Mouse (Mus musculus) Muller cell, postnatal 12 days (primary cell): Measurements from ENCODE around the gene Cryba4.
A peak's percentile ranks its signal among the peaks of the same experiment; 100 is the strongest.

Experiments
- DNase-seq: peaks from one replicate; pipeline ENCODE4 v3.0.0-alpha.2; 2015; ENCODE audit errors: inconsistent ontology term

Cryba4 gene

DNA sequence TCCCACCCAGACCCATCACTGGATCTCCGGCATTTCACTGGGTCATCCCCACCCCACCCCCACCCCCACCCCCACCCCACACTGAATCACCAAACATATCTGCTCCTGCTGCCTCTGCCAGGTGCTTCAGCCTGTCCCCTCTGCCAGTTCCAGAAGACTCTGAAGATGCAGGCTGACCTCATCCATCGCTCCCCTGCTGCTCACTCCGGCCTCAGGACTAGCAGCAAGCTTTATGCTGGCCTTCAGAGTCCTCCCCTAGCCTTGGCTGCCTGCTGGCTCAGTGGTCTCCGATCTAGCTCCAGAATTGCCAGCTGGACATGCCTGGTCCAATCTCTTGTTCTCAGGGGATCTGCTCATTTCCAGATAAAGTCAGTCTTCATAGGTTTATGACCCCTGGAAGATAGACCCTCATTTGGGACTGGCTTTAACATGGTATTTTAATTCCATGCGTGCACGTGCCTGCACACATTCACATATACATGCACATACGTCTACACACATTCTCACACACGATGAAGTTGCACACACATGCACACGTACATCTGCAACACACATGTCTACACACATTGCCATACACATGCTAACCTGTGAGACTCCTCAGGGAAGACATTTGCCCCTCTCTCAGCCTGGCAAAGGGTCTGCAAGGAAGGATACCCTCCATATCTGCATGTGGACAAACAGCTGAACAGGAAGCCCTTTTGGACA, 14.3 kb downstream of the Cryba4 start:
- DNase-seq: no peak

DNA sequence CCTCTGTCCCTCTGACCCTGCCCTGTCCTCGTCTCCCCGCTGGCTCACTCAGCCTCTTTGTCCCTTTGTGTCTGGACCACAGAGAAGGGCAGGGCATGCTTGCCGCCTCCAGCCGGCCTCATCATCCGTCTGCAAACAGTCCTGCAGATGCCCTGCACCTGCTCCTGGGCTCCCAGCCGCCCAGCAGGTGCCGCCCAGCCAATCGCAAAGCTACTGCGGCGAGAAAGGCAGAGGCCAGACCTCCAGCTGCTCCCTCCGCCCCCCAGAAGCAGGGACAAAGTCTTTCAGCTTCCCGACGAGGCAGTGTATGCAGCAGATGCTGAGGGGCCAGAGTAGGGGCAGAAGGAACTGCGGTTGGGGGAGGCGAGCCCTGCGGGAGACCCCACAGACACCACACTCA, 14.9 kb downstream of the Cryba4 start:
- DNase-seq: peak; percentile 82

DNA sequence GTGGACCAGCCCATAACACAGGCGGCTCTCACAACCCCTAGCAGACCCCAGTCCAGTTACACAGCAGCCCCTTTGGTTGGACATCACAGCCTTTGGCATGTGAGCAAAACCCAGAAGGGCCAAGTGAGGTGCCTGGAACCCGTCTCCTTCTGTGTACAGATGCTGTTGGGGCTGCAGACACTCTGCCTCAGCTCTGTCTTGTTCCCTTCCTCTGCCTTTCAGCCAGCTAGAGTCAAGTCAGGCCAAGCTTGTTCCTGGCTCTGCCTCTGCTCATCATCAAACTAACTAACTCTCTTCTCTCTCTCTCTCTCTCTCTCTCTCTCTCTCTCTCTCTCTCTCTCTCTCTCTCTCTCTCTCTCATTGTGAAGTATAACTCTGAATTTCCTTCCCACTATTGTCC, 15.7 kb downstream of the Cryba4 start:
- no peak for DNase-seq

DNA sequence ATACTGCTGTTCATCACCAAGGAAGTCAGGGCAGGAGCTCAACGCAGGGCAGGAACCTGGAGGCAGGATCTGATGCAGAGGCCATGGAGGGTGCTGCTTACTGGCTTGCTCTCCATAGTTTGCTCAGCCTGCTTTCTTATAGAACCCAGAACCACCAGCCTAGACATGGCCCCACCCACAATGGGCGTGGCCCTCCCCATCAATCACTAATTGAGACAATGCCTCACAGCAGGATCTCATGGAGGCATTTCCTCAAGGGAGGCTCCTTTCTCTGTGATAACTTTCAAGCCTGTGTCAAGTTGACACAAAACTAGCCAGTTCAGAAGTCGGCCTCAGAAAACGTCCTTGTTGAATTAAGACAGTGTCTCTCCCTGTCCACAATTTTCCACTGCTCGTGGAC, 16.5 kb downstream of the Cryba4 start:
- no peak for DNase-seq

DNA sequence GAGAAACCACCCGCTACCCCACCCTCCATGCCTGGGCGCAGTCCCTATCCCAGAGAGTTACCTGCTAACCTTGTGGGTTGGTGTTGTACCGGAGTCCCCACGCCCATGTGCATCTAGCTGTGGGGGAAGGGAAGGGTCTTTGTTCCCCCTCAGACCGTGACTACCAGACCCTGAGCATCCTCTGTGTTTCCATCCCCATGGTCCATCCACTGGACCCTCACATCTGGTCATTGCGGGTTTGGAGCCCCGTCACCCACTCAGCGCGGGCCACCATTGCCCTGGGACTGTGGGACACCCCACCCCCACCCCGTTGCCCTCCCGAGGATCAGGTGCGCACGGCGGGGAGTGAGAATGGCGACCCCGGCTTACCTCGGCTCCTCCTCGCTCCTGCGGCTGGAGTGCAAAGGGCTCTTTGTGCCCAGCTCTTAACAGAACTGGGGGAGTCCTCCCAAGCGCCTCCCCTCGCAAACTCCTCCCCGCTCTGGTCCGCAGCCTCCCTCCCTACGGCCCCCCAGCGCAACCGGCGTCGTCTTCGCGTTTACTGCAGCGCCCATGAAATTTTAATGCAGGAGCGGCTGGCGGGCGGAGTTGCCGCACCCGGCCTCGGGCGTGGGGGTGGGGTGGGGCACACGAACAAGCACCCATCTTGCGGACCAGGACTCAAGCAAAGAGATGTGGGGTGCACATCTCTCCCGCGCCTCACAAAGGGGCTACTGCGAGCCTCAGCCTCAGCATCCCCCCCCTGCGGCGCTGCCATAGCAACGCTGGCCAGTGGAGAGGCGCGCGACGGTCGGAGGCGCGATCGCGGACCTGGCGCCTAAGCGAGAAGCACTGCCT, 23.9 kb downstream of the Cryba4 start:
- DNase-seq: no peak

DNA sequence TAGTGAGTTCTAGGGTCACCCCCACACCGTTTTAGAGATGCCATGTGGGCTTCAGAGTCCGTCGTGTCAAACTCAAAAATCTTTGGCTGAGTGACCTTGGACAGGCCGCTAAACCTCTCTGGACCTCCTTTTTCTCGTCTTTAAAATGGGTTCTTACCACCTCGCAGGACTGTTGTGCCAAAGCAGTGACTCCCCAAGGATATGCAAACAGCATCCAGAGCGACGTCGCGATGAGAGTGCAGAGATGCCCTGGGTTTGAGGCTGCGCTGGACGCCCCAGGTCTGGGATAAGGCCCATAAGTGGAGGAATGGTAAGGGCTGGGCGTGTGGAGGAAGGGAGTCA, 24.4 kb downstream of the Cryba4 start:
- DNase-seq: no peak

DNA sequence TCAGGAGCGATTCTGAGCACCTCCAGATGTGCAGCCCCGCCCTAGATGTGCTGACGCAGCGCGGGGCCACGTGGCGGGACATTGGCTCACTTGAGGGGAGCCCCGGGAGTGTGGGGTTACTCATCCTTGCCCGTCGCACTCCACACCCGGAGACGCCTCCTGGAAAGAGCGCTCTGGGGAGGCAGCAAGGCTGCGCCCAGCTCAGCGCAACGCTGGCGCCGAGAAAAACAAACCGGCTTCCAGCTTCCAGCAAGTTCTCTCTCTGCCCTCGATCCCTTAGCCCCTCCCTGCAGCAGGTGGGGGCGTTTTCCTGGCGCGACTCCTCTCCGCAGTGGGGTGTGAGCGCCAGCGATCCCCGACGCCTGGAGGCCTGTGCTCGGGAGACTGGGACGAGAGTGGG, 25.0 kb downstream of the Cryba4 start:
- DNase-seq: no peak

DNA sequence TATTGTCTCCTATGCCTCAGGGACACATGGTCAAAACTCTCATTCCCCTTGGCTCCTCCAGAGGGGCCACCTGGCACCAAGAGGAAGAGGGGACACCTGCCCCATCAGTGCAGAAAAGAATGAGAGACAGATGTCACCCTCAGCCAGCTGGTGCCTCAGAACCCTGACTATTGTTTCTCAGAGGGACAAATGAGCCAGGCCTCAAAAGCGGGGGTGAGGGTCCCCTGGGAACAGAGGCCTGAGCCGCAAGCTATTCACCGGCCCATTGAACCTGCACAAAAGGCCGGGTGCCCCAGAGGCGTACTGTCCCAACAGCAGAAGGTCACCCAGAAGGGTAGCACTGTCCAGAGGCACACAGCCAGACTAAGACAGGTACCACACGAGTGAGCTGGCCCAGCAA, 26.7 kb downstream of the Cryba4 start:
- DNase-seq: no peak

DNA sequence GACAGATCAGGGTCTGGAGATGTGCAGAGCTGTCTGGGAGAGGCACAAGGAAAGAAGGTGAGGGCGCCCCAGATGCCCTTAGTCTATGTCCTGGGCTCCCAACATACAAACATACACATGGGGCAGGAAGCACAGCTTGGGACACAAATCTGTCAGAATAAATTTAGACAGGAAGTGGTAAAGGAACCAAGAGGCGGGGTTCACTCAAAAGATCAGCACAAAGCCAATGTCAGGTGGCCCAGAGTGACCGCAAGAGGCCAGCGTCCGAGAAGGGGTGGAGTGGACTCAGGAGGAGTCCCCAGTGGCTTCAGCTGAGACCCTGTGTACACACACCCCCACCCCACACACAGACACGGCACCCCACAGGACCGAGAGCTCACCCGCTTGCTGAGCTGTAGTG, 32.1 kb downstream of the Cryba4 start:
- DNase-seq: no peak

DNA sequence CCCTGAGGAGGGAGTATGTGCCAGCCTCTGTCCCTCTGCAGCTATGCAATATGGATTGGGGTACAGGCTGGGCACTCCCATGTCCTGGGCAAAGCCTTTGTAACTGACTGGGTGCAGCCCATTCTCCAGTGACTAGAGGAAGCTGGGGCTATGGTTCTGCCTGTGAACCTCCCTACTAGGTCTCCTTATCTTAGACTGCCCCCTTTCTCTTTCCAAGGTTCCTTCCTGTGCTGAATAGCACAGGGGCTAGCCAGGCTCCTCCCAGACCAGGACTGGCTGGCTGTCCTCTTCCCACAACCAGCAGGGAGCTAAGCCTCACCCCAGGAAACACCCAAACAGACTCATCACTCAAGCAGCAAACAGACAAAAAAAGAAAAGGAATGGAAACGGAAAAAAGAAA, 32.9 kb downstream of the Cryba4 start:
- DNase-seq: no peak

DNA sequence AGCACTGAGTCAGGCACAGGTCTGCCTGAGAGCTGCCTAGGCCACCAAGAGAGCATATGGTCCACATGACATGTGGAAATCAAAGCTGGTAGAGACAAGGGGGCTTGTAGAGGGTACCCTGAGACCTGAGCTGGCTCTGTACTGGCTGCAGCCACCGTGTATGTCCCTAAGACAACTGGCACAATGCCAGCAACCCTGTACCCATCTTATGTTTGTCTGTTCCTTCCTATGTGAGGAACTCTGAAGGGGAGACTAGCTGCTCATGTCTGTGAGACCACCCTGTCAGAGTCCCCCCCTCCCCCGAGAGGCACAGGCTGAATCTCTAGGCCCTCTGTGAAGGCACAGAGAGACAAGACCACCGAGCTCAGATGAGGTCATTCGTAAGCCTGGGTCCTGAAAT, 33.6 kb downstream of the Cryba4 start:
- DNase-seq: no peak

DNA sequence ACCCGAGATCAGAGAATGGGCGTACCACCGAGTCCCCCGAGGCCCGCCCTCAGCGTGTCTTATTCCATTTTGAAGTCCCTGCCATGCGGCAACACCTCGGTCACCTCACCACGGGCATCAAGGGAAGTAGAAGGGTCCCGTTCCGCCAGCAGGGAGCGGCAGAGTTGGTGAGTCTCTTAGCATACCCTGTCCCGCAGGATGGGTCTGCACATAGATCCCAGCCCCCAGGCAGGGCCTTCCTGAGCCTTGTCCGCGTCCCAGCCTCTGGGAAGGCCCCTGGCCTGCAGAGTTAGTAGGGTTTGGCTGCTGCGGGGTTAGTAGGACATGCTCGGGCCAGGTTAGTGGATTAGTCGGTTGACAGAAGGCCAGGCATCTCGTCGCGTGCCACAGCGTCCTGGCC, 35.3 kb downstream of the Cryba4 start:
- no peak for DNase-seq

DNA sequence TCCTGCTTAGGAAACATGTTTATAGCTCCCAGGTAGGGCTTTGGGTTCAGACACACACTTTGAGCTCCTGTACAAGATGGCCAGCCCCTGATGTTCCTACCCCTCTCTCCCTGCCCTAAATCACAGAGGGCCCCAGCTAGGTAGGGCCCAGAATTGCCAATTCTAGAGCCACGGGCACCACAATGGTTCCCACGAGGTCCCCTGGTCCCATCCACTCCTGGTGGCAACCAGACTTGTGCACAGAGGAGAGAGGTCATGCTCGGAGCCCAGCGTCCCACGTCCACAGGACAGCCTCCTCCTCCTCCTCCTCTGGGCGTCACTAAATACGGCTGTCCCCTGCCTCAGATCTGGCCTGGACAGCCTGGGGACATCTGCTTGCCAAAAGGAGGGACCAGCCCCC, 36.0 kb downstream of the Cryba4 start:
- no peak for DNase-seq

DNA sequence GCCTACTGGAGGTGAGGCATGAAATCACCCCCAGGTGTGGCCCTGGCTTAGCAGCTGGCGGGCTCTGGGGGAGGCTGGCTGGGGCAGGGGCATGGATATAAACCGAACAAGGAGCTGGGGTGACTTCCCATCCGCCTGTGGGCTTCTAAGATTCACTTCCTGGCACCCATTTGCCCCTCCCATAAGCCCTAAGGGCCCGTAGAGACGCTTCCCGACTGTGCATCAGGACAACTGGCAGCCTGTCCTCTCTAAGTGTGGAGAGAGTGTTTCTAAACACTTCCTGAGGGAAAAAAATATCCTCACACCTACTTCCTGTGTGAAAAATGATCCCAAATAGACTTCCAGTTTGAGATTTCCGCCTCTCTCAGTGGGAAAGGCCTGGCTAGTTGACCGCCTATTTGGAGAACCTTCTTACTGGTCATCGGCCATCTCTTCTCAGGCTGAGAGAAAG, 36.5 kb downstream of the Cryba4 start:
- no peak for DNase-seq

DNA sequence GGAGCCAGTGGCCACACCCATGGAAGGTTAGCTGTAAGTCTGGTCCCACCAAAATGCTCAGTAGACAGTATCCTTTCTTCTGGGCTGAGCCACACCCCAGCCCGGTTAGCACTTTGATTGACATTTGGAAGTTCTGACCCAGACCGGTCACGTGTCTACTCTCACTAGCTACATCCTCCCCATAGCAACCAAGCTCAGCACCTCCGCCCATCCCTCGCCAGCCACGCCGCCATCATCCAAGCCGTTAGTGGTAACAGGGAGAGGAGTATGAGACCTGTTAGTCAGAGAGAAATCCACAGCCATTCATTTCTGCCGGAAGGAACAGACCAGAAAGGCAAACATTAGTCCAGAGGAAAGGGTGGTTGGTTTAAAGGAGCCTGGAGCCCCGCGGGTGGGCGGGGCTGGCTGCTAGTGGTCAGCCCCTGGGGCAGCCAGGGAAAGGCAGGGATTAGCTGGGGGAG, 37.0 kb downstream of the Cryba4 start:
- no peak for DNase-seq

DNA sequence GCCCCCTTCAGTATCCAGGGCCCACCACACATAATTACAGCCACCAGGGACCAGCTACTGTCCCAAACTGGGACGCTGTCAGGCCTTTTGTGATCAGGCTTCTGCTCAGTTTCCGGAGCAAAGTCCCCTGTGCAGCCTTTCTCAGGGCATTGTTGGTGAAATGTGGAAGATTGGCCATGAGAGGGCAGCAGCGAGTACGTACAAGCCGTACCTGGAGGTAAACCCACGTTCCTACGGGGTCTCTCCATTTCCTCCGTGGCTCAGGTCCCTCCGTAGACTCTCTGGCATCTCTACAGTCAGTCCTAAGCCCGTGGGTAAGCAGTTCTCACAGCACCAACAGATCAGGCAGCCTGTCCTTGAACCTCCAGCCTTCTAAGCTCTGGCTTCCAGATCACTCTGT, 37.9 kb downstream of the Cryba4 start:
- DNase-seq: no peak

DNA sequence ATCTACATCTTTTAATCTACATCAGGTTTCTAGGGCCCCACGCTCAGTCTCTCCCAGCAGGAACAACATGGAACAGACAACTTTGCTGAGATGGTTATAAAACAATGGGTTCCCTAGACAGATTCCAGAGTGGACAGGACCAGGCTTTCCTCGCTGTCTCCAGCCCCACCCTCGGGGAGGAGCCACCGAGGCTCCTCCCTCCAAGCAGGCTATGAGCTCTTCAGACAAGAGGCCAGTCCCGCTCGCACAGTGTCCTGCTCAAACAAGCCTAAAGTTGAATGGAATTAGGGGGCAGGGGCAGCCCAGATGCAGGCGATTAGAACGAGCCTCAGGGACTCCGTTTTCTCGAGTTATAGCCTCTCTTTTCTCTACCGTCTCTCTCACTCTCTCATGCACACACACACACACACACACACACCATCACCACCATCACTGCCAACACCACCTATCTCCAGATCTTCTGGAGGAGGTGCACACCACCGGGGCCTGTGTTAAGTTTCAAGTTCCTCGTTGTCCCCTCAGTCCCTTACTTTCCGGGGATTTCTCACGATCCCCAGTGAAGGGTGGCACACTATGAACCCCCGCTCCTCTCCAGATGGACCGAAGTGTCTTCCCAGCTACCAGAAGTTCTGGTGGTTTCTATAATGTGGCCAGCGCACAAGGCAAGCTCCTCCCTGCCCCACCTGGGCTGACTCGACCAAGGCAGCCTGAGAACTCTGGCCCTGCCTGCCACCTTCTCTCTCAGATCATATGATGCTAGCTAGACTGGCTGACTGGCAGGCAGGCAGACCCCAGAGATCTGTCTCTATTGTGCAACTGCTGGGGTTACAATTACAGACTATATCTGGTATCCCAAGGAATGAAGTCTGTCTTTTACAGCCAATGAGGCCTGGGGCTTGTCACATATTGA, 38.7 kb downstream of the Cryba4 start:
- no peak for DNase-seq

DNA sequence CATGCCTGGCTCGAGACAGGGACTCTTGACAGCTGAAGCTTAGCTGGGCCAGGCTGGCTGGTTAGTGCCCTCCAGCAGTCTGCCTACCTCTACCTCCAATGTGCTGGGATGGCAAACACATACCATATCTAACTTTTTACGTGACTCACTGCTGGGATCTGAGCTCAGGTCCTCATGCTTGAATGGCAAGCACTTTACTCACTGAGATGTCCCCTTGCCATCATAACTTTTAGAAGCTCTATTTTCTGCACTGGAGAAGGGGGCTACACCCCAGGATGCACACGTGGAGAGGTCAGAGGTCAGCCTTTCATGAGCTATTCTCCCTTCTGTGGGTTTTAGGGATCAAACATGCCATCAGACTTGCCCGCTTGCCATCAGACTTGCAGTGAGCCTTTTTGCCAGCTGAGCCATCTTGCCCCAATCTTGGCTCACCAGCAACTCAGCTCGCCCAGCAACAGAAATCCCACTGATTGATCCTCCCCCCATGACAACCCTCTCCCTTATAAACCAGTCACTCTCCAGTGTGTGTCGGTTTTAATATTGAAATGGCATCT, 39.5 kb downstream of the Cryba4 start:
- no peak for DNase-seq

DNA sequence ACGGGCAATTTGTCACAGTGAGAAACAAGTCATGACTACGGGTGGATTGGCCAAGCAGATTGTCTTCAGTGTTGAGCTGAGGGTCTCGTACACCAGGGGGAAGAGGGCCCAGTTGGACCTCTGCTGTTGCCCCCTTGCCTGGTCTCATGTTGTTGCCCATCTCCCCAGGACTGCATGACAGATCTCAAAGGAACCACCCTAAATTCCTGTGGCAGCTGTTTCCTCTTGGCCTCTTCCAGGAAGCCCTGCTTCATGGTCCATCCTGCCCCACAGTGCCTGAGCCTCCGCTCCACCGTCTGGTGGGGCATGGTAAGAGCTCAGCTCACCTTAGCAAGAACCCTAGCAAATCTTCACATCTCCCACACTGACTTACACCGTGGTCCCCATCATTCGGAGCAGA, 40.4 kb downstream of the Cryba4 start:
- DNase-seq: no peak

DNA sequence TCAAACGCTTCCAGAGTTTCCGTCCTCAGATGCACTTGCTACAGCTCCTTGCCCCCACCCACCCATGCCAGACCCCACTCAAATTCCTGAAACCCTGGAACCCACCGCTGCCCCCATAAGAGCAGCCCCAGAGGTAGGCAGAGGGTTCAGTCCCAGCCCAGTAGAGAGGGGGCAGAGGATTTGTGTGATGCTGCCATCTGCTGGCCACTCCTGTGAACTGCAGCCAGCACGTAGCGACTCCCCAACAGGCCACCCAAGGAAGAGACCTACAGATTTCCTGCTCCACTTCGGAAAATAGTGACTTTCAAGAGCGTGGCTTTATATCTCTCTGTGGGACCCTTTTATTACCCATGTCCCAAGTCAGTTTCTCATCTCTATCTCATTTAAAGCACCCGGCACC, 42.2 kb downstream of the Cryba4 start:
- peak; percentile 31 for DNase-seq

DNA sequence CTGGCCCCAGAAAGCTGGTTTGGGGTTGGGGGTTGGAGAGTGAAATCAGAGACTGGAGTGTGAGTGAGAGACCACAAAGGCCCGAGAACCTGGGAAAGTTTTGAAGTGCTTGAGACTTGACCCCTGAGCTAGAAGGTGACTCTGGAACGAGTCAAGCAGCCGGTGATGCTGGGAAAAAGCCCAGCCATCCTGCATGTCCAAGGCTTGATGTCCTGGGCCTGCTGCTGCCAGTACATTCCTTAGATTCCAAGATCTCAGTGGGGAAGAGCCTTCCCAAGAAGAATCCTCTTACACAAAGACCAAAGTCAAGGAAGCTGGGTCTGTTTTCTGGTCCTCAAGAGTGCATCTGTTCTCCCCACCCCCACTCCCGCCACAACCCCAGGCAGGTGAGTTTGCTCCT, 44.0 kb downstream of the Cryba4 start:
- DNase-seq: no peak
